Mouse (Mus musculus) brain, embryonic 14.5 days (tissue): ENCODE measurements at regions not wholly inside any gene's neighbourhood (a gene's known extent, or its start where the extent isn't known, plus 50 kb on each side); places are given as distances from the start of the nearest gene placed in this dataset.

Source experiments
- DNase-seq: peaks from one replicate; pipeline ENCODE4 v3.0.0-alpha.2; 2011; ENCODE audit warnings: low read depth
- CTCF ChIP-seq: fragments of 200-500 bp; IDR thresholded peaks from 2 replicates; pipeline ENCODE4 v1.5.1; 2012; ENCODE audit warnings: inconsistent platforms, mild to moderate bottlenecking, moderate library complexity, borderline replicate concordance; ENCODE audit not compliant: insufficient read depth, insufficient read length; ENCODE audit errors: extremely low read depth
- POLR2A ChIP-seq: fragments of 200-500 bp; IDR thresholded peaks from 2 replicates; pipeline ENCODE4 v1.6.1; 2012; ENCODE audit warnings: mild to moderate bottlenecking, inconsistent platforms, borderline replicate concordance; ENCODE audit not compliant: poor library complexity, insufficient read depth, insufficient read length, severe bottlenecking; ENCODE audit errors: extremely low read depth

DNA sequence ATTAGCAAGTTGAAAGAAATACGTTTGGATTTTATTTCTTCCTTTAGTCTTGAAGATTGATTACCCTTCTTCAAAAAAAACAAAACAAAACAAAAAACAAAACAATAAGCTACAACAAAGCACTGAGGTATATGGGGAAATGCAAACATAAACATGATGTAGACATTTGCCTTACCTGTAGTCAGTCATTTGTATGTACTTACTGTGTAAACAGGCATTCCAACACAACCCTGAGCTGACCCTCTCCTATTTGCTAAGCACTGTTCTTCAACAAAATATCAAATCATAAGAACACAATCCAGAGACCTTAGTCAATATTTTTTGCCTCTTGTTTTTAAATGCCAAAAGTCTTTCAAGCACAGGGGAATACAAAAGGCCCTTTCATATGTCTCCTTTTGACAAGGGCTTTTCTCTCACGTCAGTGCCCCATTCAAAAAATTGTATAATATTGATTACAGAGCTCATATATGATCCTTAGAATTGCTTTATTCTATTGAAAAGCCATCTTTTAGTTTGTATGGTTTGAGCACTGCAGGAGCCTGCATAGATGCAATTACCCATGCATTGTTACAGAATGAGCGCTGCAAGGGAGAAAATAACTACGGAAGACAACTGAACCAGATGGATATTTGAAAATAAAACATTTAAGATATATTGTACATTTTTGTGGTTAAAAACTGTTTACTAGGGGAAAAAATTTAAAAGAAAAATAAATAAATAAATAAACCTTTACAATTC is 326.2 kb downstream of the Csnka2ip start:
- no peak for TF ChIP-seq CTCF
- DNase-seq: peak; percentile 33

DNA sequence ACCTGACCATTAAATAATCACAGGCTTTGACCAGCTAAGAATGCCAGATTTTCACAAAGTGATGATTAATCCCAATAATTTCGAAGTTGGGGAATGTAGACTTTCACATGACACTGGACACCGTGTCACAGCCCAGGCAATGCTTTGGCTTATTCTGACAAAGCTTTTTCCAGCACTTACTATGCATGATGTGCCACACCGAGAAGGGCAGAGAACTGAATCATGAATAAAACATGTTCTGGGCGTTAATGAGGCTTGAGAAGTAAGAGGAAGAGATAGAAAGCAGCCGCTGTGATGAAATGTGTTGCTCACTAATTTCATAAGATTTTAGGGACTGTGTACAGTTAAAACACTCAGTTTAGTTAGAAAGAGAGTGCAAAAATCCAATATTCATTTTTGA is 326.8 kb downstream of the Csnka2ip start:
- peak; percentile 88 for DNase-seq
- TF ChIP-seq POLR2A (no peak), CTCF (no peak)

DNA sequence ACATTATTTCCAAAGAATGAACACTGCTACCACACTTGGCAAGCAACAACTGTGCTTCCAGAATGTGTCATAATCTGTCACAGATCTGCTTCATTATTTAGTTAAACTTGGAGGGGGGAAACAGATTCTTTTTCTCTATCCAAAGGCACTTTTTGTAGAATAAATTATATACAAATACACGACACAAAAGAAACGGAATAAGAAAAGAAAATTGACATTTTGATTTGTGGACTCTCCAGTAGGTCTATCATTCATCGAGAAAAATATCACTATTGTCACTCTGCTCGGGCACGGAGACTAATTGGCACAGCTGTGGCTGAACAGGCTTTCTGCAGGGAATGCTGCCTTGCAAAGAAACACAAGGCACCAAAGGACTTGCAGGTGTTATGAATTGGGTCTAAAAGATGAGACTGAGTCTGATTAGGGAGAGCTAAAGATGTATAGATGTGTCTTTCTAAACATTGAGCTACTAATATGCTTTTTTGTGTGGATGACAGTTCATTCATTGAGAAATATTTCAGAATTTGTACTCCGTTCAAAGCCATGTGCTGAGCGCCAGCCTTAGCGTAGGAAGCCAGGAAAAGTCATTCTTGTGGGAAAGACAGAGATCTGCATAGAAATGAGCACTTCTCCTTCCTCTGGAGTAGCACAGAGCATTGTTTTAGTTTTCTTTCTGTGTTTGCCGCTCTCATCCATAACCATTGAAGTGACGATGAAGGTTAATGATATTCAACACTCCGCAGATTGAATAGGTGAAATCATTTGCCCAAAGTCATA is 337.1 kb downstream of the Csnka2ip start:
- TF ChIP-seq POLR2A (no peak), CTCF (no peak)
- peak; percentile 89 for DNase-seq

DNA sequence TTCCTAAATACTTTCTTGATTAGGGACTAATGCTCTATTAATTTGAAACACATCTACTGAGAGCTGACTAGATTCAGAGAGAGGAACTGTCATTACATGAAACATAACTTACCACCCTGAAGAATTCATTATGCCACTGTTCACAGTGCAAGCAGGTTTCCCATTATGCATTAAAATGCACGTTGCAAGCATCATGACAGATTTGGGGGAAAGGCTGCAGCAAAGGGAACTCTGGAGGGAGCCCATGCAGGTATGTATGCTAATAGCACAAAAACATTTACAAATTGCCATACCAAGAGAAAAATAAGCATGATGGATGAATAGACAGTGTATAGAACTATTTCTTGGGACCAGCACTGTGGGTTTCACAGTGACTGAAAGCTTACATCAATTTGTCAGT is 351.1 kb downstream of the Csnka2ip start:
- peak; percentile 52 for DNase-seq
- TF ChIP-seq POLR2A: no peak
- no peak for TF ChIP-seq CTCF

DNA sequence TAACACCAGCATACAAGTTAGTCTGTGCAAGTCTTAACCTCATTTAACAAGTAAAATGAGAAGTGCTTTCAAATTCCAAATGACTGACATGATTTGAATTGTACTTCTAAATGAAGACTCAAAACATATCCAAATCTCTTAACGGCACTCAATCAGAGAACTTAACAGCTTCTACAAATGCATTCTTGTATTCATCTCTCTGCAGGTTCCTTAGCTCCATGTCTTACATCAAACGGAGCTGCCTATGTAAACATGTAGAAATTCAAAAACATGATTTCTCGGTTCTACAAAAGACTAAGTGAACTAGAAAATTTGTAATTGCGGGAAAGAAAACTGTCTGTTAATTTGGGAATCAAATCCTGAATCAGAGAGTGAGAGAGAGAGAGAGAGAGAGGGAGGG is 353.5 kb downstream of the Csnka2ip start:
- peak; percentile 59 for DNase-seq
- TF ChIP-seq CTCF: no peak
- TF ChIP-seq POLR2A: no peak

DNA sequence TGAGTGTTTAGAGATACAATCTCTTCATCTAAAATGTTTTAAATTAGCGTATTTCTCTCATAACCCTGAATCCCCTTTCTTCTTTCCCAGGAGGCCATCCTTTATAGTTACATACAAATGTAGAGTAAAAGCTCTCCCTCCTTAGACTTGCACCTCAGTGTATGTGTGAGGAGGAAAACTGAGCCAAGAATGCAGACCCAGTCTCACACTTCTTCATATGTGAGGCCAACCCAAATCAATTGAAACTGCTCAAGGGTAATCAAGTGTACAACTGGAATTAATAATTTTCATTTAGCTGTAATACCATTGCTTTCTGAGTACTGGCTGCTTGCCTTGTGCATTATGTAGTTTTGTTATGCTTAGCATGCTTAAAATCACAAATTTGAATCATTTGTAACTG is 356.3 kb downstream of the Csnka2ip start:
- peak; percentile 67 for DNase-seq
- no peak for TF ChIP-seq POLR2A
- TF ChIP-seq CTCF: no peak

DNA sequence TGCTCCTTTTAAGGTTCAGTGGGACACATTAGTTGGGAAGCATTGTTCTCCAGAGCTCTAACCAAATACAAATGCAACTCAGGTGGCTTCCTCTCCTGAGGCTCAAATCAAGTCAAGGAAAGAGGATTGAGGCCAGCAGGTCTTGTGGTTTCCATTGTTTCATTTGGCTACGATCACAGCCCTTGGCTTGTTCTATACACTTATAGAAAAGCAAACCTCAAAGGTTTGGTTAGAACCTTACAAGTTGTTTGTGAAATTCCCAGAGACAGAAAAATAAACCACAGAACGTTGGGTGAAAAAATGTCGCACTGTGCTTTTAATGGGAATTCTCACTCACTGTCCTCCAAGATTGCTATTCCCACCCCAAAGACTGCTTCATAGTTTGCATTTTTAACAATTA is 360.4 kb upstream of the Epha3 start:
- DNase-seq: no peak
- TF ChIP-seq POLR2A: no peak
- TF ChIP-seq CTCF: no peak

DNA sequence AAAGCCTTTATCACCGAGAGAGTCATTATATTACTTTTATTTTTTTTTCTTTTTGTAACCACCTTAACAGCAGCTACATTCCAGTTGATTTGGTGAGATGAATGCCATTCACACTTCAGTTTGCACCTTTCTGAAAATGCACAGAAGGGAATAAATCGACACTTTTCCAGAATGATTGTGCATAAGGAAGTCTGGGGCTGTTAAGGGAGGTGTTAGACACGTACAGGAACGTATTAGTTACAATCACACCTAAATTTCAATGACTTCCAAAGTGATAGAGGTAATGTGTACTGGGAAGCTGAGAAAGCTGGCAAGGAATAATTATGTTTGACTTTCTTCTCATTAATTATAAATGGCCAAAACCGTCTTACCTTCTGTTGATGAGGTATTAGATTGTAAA is 352.7 kb upstream of the Epha3 start:
- no peak for TF ChIP-seq POLR2A
- no peak for TF ChIP-seq CTCF
- DNase-seq: peak; percentile 83

DNA sequence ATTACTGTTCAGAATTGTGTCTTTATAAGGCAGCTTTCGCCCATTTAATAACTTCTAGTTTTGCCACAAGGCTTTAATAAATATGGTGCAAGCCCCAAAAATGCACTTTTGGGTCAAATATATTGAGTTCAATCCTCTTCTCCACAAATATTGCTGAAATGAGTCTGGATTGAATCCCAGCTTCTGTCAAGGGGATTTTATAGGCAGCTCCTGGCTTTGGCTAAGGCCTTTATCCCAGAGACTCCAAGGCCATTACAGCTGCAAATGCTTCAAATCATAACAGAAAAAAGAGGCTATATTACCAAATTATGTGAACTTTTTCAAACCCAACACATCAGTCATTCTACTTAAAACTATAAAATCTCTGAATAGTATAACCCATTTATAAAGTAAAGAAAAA is 347.9 kb upstream of the Epha3 start:
- TF ChIP-seq CTCF (no peak), POLR2A (no peak)

DNA sequence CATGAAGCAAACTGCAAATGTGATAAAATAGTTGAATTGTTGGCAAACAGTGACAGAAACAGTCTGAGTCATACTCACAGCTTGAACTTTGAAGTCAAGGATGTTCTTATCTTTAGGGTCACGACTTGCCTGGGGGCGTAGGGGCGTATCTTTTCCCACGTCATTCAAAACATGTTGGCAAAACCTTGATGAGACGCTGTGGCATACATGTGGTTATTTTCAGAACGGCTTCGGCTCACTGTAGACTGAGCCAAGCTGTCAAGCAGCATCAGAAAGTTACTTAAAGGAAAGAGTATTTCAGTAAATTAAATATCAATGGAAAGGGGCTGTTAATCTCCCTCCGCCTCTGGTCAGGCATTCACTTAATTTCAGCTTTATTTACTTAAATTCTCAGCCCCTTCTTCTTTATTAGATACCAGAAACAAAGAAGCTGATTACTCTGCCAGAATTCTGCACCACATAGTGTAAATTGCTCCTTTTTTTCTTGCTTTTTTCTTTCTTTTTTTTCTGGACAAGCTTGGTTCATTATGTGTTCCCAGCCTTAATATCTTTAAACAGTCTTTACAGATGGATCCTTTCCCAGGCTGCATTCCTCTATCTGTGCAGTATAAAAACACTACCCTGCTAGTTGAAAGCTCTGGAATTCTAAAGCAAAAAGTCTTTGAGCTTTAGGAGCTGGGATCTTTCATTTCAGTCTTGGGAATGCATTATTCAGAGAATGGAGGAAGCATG is 302.9 kb upstream of the Epha3 start:
- peak; percentile 77 for DNase-seq
- no peak for TF ChIP-seq POLR2A
- no peak for TF ChIP-seq CTCF

More for the DNA sequence above, 347.9 kb upstream of the Epha3 start:
- DNase-seq: no peak

DNA sequence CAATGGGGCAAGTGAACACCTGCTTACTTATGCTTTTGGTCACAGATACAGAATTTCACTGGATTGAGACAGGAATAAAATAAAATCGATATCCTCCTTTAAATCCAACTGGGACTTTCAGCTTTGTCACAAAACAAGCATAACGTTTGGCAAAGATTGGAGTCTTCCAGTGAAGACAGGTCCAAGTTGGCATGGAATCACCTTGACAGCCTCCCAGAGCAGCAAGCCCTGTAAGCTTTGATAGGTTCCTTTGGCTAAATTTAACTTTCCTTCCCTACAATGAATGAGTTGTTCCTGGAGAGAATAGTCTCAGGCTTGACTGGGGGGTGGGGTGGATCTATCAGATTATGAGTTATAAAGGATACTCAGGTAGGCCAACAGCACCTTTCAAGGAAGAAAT is 302.1 kb upstream of the Epha3 start:
- DNase-seq: peak; percentile 39
- TF ChIP-seq CTCF: no peak
- no peak for TF ChIP-seq POLR2A

DNA sequence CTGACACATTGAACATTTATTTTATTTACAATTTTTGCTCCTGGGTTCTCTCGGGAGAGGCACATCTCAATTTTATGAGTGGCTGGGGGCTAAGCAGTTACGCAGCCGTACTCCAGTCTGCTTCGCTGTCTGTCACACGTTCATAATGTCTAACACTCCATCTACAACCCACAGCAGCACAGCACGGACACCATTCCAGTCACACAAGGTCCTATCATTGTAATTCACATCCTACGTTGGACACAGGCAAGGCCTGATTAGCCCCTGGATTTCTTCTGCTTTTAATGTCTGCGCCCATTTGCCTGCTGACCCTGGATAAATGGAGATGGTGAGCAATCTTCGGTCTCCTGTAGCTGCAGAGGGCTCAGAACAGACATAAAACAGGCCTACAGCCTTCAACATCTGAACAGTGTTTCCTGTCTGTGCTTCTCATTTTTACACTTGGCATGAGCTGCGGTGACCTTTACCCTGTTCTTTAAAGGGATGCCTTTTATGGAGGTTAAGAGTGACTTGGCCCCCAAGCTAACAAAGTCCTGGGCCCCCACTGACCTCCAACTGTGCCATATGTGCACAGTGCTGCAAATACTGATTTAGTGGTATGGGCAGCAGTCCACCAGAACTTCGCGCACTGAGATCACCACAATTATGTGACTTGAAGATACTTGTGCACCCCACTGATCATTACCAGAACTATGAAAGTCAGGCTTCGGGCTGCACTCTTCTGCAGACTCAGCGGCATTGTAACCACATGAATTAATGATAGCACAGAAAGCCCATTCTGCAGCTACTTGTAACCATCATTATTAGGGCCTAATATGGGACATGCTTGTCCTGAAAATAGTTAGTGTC is 281.9 kb upstream of the Epha3 start:
- no peak for DNase-seq
- TF ChIP-seq CTCF (no peak), POLR2A (no peak)
